Mouse (Mus musculus) forebrain, postnatal 0 days (tissue): ENCODE measurements at regions not wholly inside any gene's neighbourhood (a gene's known extent, or its start where the extent isn't known, plus 50 kb on each side); places are given as distances from the start of the nearest gene placed in this dataset.
A peak's percentile ranks its signal among the peaks of the same experiment; 100 is the strongest.

Experiments used
- ATAC-seq: fragments of 200-750 bp; cut with Nextera tagmentation; 2 replicates; pipeline ENCODE4 v1.8.0; 2017; ENCODE audit warnings: mild to moderate bottlenecking, moderate library complexity
- DNase-seq: peaks from one replicate; pipeline ENCODE4 v3.0.0-alpha.2; 2015
- H3K27ac ChIP-seq: fragments of 300-500 bp; sonication (generic); 2 replicates; pipeline ENCODE4 v1.5.1; 2014; ENCODE audit warnings: low read depth, mild to moderate bottlenecking, antibody characterized with exemption, low read length, moderate library complexity, mixed read lengths
- H3K27me3 ChIP-seq: fragments of 300-500 bp; sonication (generic); 2 replicates; pipeline ENCODE4 v1.6.1; 2014; ENCODE audit warnings: mild to moderate bottlenecking, low read length, mixed read lengths; ENCODE audit not compliant: insufficient read depth
- H3K36me3 ChIP-seq: fragments of 300-500 bp; sonication (generic); 2 replicates; pipeline ENCODE4 v1.6.1; 2014; ENCODE audit warnings: mild to moderate bottlenecking, moderate library complexity; ENCODE audit not compliant: insufficient read depth
- H3K4me1 ChIP-seq: fragments of 300-500 bp; sonication (generic); 2 replicates; pipeline ENCODE4 v1.6.1; 2014; ENCODE audit warnings: antibody characterized with exemption; ENCODE audit not compliant: insufficient read depth
- H3K4me2 ChIP-seq: fragments of 300-500 bp; sonication (generic); 2 replicates; pipeline ENCODE4 v1.6.1; 2014; ENCODE audit warnings: low read depth, mild to moderate bottlenecking, moderate library complexity
- H3K4me3 ChIP-seq: fragments of 300-500 bp; sonication (generic); 2 replicates; pipeline ENCODE4 v1.5.1; 2014; ENCODE audit warnings: low read depth, low read length, mixed read lengths
- H3K9ac ChIP-seq: fragments of 300-500 bp; sonication (generic); 2 replicates; pipeline ENCODE4 v1.6.1; 2014; ENCODE audit warnings: mild to moderate bottlenecking
- H3K9me3 ChIP-seq: fragments of 300-500 bp; sonication (generic); 2 replicates; pipeline ENCODE4 v1.6.1; 2016; ENCODE audit warnings: low read length
- CTCF ChIP-seq: sonication (generic); IDR thresholded peaks from 2 replicates; pipeline ENCODE4 v1.5.1; 2016; ENCODE audit warnings: antibody characterized with exemption, control low read depth, low read depth
- WGBS: fragments of 180-500 bp; shearing (Covaris S2); extraction: QIAGEN DNeasy Blood & Tissue Kit; methylation state at CpG from one replicate; pipeline ENCODE4 v1.1.7; 2014; 5-methylcytosine and 5-hydroxymethylcytosine counted together

DNA sequence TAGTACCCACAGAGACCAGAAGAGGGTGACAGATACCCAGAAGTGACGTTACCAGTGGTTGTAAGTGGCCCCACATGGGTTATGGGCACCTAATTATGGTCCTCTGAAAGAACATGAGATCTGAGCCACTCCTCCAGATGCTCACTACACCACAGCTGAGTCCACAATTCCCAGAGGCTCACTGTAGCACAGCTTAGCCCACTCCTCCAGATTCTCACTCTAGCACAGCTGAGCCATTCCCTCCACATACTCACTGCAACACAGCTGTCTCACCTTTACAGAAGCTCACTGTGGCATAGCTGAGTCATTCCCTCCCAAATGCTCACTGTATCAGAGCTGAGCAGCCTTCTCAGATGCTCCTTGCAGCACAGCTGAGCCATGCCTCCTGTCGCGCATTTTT, 286.9 kb upstream of the Dpp10 start:
- Histone ChIP-seq H3K36me3 (no peaks in the 10 kb centered on the region), H3K9ac (no peak overlapping the region), H3K27ac (no peak overlapping the region), H3K4me3 (no peak overlapping the region), H3K4me1 (no peaks in the 10 kb centered on the region), H3K4me2 (no peak overlapping the region), H3K9me3 (no peaks in the 10 kb centered on the region), H3K27me3 (no peaks in the 10 kb centered on the region)
- 80% methylated on average over 3 of the region's 3 CpGs for WGBS
- DNase-seq = no peak
- 0 out of 2 replicates have a peak, but pooled peaks have one; percentile 32 for ATAC-seq
- TF ChIP-seq CTCF = no peak
